Mouse (Mus musculus) ES-Bruce4 (cell line): ENCODE results near the gene Phospho1. TPM values are rescaled to one million over a fixed set of nuclear protein-coding genes. Genes with fewer than 3 reads are reported as not detected.

Experiments used
- H3K27ac ChIP-seq: 2 replicates; pipeline ENCODE4 v1.5.1; 2012; ENCODE audit warnings: low read length, inconsistent platforms; ENCODE audit not compliant: insufficient read depth
- H3K27me3 ChIP-seq: 2 replicates; pipeline ENCODE4 v1.6.1; 2012; ENCODE audit warnings: mild to moderate bottlenecking, low read length, inconsistent platforms; ENCODE audit not compliant: control insufficient read depth, poor library complexity, insufficient read depth, severe bottlenecking
- H3K36me3 ChIP-seq: 2 replicates; pipeline ENCODE4 v1.6.1; 2012; ENCODE audit warnings: inconsistent platforms, mild to moderate bottlenecking, low read length, moderate library complexity; ENCODE audit not compliant: control insufficient read depth, poor library complexity, insufficient read depth, severe bottlenecking
- H3K4me1 ChIP-seq: one replicate; pipeline ENCODE4 v1.8.1; 2011; ENCODE audit warnings: low read length; ENCODE audit not compliant: control insufficient read depth, insufficient read depth
- H3K4me3 ChIP-seq: 2 replicates; pipeline ENCODE4 v1.5.1; 2011; ENCODE audit warnings: low read depth, mild to moderate bottlenecking, low read length
- H3K9ac ChIP-seq: 2 replicates; pipeline ENCODE4 v1.6.1; 2012; ENCODE audit warnings: low read depth, mild to moderate bottlenecking, inconsistent platforms; ENCODE audit not compliant: poor library complexity, severe bottlenecking
- H3K9me3 ChIP-seq: replicated peaks from 2 replicates; pipeline ENCODE4 v1.6.1; 2012; ENCODE audit warnings: mild to moderate bottlenecking, low read length, inconsistent platforms; ENCODE audit not compliant: control insufficient read depth, poor library complexity, insufficient read depth, severe bottlenecking
- CTCF ChIP-seq: IDR thresholded peaks from one replicate; pipeline ENCODE4 v1.8.1; 2011; ENCODE audit warnings: low read depth, low read length
- EP300 ChIP-seq: IDR thresholded peaks from 2 replicates; pipeline ENCODE4 v1.6.1; 2011; ENCODE audit warnings: low read depth, low read length; ENCODE audit not compliant: insufficient read depth
- POLR2A ChIP-seq: IDR thresholded peaks from one replicate; pipeline ENCODE4 v1.8.1; 2011; ENCODE audit warnings: low read length; ENCODE audit not compliant: insufficient read depth
- polyA plus RNA-seq: library from polyadenylated mRNA; stranded (reverse); fragments of >200 nt; gene quantifications from 2 replicates; pipeline ENCODE4 v1.2.4, GENCODE M21; 2011; ENCODE audit warnings: low read depth; ENCODE audit not compliant: missing spikeins, insufficient read depth, insufficient read length

Phospho1 gene
- polyA plus RNA-seq, 1 experiment = 5.8 TPM

- no peak for TF ChIP-seq CTCF
- no peak for TF ChIP-seq POLR2A
- TF ChIP-seq EP300 = no peak
- Histone ChIP-seq H3K4me3 (no peak overlapping the region), H3K27ac (no peak overlapping the region), H3K27me3 (no peaks in the 10 kb centered on the region), H3K4me1 (peaks cover 4% of the 10 kb centered on the region), H3K9me3 (no peaks in the 10 kb centered on the region), H3K36me3 (no peaks in the 10 kb centered on the region), H3K9ac (no peak overlapping the region)
These were observed 10.2 kb upstream of the Phospho1 start for GRCm38 (mm10) chr11:95814101-95814500.

DNA sequence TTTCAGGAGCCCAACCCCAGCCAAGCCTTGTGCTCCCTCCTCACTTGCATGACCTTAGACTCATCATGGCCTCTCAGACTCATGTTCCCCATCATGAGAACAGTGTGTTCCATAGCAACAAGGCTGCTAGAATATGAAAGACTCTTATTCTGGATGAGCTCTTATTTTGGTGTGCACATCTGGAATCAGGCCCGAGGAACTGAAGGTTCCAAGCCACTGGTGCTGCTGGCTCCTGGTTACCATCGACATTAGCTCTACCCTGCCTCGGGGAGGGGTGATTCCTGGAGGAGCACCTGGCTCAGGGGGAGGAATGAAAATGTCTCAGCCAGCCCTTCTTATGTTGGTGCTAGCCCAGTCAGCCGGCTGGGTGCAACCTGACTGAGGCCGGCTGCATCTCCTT lies 9.4 kb upstream of the Phospho1 start:
- Histone ChIP-seq H3K27ac (no peak overlapping the region), H3K9ac (no peak overlapping the region), H3K4me3 (no peak overlapping the region), H3K27me3 (no peaks in the 10 kb centered on the region), H3K36me3 (no peaks in the 10 kb centered on the region), H3K4me1 (peaks cover 2% of the 10 kb centered on the region), H3K9me3 (no peaks in the 10 kb centered on the region)
- TF ChIP-seq EP300 = no peak
- TF ChIP-seq POLR2A = no peak
- no peak for TF ChIP-seq CTCF

GRCm38 (mm10) chr11:95815412-95815811 lies 8.9 kb upstream of the Phospho1 start:
- H3K27ac ChIP-seq = no peak overlapping the region
- H3K9me3 ChIP-seq = no peaks in the 10 kb centered on the region
- no peaks in the 10 kb centered on the region for H3K36me3 ChIP-seq
- no peak for TF ChIP-seq CTCF
- TF ChIP-seq POLR2A = no peak
- TF ChIP-seq EP300 = no peak
- no peak overlapping the region for H3K4me3 ChIP-seq
- H3K9ac ChIP-seq = no peak overlapping the region
- no peaks in the 10 kb centered on the region for H3K27me3 ChIP-seq
- peaks cover 2% of the 10 kb centered on the region for H3K4me1 ChIP-seq

GRCm38 (mm10) chr11:95819138-95819537 lies 5.2 kb upstream of the Phospho1 start:
- Histone ChIP-seq H3K36me3 (no peaks in the 10 kb centered on the region), H3K9me3 (no peaks in the 10 kb centered on the region), H3K9ac (no peak overlapping the region), H3K27me3 (no peaks in the 10 kb centered on the region), H3K4me1 (no peaks in the 10 kb centered on the region), H3K27ac (no peak overlapping the region), H3K4me3 (no peak overlapping the region)
- no peak for TF ChIP-seq POLR2A
- no peak for TF ChIP-seq EP300
- TF ChIP-seq CTCF = no peak

- peaks cover 6% of the 10 kb centered on the region for H3K27me3 ChIP-seq
These were observed 2.8 kb upstream of the Phospho1 start for GRCm38 (mm10) chr11:95821511-95821910.

DNA sequence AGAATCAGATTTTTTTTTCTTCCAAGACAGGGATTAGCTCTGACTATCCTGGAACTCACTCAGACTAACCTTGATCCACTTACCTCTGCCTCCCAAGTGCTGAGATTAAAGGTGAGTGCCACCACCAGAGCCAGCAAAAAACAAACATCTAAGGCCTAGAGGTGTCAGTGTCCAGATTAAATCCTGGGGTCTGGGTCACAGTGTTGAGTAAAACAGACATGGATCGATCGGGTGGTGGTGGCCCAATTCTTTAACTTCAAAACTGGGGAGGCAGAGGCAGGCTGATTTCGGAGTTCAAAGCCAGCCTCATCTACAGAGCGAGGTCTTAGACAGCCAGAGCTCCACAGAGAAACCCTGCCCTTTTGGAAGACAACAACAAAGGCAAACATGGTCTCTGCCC lies 1.9 kb upstream of the Phospho1 start:
- H3K9ac ChIP-seq = no peak overlapping the region
- no peaks in the 10 kb centered on the region for H3K4me1 ChIP-seq
- no peak for TF ChIP-seq EP300
- no peak for TF ChIP-seq CTCF
- TF ChIP-seq POLR2A = no peak
- H3K27ac ChIP-seq = no peak overlapping the region
- H3K4me3 ChIP-seq = no peak overlapping the region
- H3K9me3 ChIP-seq = no peaks in the 10 kb centered on the region
- H3K36me3 ChIP-seq = no peaks in the 10 kb centered on the region
- H3K27me3 ChIP-seq = peaks cover 6% of the 10 kb centered on the region

More at GRCm38 (mm10) chr11:95821511-95821910, 2.8 kb upstream of the Phospho1 start:
- Histone ChIP-seq H3K4me1 (no peaks in the 10 kb centered on the region), H3K36me3 (no peaks in the 10 kb centered on the region), H3K9me3 (no peaks in the 10 kb centered on the region), H3K9ac (no peak overlapping the region), H3K27ac (no peak overlapping the region), H3K4me3 (no peak overlapping the region)
- TF ChIP-seq CTCF = no peak
- TF ChIP-seq POLR2A = no peak
- TF ChIP-seq EP300 = no peak
